Mouse (Mus musculus) embryo, embryonic 10 days (tissue): ENCODE results near the gene Mycbp2.

Experiments used
- DNase-seq: peaks from one replicate; pipeline ENCODE4 v3.0.0-alpha.2; 2015; ENCODE audit warnings: low spot score

Gene Mycbp2

DNA sequence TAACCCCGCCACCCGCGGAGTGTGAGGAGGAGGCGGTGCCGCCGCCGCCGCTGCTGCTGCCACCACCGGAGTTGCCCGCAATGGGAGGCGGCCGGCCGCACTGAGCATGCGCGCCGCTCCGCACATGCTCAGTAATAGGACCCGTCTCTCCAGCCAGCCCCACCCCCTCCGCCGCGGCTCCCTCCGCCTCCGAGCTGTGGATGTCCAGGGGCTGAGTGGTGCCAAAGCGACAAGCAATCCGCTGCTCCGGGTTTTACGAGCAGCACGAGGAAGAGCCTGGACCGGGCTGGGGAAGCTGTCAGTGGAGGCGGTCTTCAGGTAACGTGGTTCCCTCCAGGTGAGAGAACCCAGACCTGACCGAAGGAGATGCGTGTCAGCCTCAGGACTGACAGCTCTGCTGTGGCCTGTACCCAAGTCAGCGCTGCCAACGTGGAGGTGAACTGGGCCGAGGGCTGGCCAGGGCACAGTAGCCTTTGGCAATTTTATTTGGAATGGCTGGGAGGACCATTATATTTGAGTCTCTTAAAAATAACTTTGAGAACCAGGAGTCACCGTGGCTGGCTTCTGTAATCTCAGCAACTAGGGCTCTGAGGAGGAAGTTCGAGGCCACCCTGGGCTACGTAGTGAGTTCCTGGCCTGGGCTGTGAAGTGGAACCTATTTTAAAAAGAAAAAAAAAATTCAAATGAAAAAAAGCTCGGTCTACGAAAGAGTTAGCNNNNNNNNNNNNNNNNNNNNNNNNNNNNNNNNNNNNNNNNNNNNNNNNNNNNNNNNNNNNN, at the start of gene Mycbp2:
Gene Mycbp2 (minus strand): TSS at position 86 of the 777 bp plus-strand sequence.
- peak; percentile 95 for DNase-seq

DNA sequence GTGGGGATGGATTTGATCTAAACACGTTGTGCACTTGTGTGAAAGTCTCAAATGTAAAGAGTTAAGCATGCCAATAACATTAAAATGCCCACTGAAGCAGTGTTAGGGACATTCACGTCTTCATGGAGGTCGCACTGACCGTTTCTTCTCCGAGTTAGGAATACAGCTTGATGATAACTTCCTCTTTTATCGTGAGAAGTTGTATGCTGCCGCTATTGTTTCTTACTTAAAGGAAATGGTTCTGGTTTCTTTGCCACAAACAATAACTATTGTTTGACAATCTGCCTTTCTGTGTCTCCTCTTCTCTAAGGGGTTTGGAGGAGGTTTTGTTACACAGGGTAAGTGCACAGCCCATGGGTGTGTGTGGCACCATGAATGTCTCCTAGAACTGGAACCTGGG, 45.8 kb upstream of the Mycbp2 start:
- DNase-seq = no peak

DNA sequence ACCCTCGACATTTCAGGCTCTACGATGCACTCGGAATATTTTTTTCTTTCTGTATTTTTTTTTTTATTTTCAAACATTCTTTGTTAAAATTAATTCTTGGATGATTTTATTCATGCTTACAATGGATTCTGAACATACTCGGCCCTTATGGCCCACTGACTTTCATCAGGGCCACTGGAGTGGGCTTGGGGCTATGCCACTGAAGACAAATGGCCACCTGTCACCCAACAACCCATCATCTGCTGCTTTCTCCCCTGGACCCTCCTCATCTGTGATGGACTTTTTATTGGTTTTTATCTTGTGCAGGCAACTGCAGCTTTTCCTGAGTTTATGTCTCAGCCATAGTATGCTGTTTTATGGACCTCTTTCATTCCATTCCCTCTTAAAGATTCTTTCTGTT, 40.8 kb upstream of the Mycbp2 start:
- no peak for DNase-seq

DNA sequence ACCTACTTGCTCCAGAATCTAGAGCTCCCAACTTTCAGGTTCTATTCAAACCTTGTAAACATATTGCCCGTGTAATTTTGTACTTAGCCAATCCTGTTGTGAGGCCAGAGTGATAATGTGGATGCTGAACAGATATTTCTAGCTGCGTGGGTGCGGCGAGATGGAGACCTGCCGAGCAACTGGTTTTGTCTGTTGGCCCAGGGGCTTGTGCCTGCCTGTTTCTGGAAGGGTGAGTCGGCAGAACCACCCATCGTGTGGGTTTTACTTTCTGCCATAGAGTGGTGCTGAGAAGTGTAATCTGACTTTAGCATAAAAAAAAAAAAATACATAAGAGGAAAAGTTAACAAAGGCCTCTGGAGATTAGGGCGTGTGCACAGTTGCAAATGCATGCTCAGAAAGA, 40.3 kb upstream of the Mycbp2 start:
- no peak for DNase-seq

DNA sequence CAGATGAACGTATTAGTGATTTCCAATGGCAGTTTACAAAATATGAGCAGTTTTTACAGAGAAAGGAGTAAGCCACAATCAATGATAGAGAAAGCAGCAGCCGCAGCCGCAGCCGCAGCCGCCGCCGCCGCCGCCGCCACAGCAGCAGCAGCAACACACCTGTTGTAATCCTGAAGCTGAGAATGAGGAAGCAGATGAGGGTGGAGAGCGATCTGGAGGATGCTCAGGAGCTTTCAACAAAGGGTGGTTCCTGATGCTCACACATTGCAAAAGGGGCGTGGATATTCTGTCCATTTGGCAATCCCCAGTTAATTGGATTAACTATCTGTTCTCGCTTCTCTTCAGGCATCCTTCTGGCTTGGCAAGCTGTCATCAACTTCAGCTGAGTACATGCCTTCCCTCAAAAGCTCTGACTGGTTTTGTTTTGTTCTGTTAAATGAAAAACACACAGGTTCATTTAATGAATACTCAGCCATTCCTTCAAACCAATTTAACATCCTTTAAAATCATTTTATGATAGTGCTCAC, 38.5 kb upstream of the Mycbp2 start:
- no peak for DNase-seq

DNA sequence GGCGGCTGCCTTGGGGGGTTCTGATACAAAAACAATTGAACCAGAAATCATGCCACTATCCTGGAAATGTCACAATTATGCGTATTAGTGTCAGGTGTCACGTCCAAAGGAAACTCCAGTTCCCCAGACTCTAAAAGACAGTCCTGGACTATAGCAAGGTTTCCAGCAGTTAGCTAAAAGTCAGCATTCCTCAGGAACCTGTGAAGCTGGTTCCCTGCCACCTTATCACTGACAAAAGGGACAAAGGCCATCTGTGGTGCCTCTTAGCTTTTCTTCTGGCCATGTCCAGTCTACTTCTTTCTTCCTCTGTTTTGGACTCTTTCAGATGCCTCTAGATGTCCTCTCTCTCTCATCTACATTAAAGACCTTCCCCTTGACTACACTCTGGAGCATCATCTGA, 32.1 kb upstream of the Mycbp2 start:
- no peak for DNase-seq

DNA sequence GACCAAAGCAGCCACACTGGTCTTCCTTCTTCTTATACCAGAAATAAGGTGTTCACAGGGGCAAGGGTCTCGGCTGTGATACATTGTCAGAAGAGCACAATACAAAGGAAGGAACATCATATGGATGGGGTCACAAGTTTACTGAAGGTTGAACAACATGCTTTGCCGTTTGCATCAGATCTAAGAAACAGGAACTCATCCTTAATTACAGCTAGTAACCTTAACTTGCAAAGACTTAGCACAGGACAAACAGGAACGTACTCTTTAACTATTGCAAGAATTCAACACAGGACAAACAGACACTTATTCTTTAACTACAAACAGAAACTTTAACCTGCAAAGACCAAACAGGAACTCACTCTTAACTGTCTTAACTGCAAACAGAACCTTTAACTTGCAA, 30.2 kb upstream of the Mycbp2 start:
- no peak for DNase-seq

DNA sequence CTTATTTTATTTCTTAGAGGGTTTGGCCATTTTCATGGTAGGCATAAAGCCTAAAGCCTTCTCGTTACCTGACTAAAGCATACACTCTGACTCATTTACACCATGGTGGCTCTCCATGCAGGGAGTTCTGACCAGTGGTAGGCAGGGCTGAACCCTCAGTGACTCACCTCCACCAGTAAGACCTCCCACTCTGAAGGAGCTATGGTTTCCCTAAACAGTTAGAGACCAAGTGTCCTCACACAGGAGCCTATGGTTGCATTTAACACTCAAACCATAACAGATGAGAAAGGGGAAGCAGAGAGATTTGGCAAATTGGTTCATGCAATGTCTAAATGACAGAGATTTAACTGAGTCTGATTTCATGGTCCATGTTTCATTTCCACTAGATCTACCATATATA, 28.9 kb upstream of the Mycbp2 start:
- no peak for DNase-seq

DNA sequence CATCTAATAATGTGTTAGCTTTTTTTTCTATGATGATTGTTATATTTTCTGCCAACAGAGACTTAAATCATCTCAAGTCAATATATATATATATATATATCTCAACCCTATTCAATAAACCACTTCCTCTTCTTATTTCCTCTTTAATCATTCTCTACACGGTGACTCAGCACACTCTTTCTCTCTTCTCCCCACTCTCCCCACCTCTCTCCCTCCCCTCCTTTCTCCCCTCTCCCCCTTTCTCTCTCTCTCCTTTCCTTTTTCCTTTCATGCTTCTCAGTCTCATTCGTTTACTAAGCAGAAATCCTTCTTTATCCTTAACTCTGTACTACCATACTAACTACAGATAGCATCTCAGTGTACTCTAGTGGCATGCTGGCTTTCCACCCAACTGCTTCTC, 16.6 kb upstream of the Mycbp2 start:
- no peak for DNase-seq

DNA sequence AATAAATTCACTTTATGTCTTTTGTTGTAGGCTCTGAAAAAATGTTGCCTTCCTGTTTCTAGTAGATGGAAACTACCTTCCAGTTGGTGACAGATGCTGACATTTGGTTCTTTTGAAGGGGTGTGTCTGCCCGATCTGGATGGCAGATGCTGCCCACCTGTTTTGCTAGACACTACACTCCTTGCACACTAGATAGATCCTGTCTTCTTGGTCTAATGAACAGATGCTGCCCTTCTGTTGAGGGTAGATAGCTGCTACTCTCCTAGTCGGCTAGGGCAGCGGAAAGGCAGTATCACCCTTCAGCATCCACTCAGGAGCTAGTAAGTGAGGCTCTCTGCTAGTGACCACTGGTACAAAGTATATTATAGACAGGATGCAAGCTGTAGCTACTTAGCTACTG, 9.5 kb upstream of the Mycbp2 start:
- no peak for DNase-seq

DNA sequence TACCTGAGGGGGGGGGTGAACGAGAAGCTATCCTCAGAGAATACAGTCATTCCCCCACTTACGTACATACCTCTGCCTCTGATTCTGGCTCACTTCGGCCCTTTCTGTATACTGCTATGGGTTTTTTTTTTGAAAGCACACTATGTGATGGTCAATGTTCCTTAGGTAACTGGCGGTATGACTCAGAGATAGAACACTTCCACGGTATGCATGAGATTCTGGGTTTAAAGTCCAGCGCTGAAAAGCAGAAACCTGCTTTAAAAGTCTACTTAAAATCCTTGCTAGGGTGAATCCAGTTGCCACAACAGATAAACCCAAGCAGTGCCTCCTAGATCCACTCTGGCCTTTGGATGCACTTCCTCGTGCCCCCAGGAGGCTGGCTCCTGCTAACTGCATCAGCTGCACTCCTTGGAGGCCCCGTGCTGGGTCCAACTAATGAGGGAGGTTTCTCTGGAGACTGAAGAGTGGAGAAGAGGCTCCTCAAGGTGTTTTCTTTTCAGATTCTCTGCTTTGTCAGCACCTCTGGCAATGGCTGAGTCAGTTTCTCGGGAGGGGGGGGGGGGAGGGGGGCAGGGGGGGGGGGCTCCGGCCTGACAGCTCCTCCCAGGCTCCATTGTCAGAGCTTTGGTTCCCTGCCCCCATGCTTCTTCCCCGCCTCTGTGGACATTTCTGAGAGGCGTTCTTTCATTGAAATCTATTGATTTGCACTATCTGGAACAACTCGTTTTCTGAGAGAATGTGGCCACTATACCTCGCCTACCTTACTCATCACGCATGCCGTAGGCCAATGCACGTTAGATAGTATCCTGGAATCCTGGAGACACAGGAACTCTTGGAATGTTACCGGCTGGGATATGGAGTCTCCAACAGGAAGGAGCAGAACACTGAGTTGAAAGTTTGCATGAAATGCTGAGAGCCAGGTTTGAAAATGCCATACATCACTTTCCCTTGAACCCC, 8.1 kb upstream of the Mycbp2 start:
- DNase-seq = peak; percentile 32

DNA sequence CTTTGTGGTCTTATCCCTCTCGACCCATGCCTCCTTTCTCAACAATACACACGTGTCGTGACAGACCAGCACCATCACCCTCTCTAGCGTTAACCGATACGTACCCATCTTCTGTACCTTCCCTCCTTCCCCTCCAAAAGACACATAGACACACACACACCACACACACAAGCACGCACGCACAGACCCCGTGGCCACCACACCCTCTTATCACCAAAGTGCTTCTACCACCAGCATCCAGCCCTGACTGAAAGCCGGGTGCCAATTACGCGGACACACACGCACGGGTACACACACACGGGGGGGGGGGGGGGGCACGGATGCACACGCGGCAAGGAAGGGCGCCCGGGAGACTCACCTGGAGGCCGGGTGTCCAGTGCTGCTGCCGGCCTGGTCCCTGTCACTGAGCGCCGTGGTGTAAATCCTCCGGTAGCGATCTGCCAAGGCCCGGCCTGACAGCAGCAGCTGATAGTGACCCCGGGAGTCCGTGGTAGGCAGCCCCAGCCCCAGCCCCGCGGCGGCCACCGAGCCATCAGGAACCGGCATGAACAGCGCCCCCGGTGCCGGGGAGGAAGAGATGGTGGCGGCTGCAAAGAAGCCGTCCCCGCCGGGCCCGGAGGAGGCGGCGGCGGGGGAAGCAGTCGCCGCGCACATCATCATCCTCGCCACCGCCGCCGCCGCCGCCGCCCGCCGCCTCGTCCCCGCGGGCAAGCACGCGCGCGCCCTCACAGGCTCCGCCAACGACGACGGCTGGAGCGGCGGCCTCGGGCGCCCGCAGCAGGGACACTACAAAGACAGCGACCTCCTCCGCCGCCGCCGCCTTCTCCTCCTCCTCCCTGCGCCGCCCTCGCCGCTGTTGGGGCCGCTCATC, 521 bp downstream of the Mycbp2 start:
- peak; percentile 38 for DNase-seq

DNA sequence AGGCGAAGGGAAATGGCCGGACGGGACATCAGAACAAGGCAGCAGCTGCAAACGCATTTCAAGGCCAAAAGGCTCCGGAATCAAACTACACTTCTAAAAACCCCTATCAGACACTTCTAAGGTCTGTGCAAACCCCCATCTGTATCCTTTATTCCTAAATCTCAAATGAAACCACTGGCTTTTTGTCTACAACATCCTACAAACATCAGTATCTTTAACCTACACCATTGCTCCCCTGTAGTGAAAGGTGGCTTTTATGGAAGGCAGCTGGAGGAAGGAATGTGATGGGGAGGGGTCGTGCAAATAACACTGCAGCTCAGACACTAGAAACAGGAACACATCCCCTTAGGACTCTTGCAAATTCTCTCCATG, 1.1 kb downstream of the Mycbp2 start:
- no peak for DNase-seq

DNA sequence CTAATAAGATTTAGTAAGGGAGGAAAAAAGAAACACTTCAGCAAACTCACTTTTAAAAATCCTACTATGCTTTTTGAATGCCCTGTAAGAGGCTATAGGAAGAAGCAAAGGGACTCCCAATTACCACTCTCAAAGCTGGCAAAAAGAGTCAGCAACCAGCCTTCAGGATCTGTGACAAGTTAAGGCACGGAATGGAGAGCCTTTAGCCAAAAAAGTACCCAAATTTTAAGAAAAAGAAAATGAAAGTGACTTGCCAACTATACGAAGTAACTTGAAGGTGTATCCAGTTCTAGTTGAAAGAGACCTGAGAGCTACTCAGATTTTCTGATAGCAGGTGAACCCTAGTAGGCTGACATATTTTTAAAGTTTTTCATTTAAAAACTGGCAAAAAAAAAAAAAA, 1.6 kb downstream of the Mycbp2 start:
- no peak for DNase-seq

DNA sequence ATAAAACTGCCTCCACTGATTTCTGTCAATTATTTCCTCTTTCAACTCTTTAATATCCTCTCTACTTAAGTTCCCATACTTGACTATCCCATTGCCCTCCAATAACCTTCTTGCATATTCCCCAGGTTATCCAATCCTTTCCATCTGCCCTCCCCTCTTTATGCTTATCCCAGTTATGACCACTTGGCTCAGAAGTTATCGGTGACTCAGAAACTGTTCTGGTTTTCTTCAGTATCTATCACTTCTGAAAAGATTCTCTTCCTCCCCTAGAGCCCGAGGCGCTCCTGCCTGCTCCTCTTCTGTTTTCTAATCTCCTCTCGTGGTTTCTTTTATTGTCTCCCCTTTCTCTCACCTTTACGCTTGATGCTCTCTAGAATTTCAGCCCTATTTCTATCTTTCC, 2.8 kb downstream of the Mycbp2 start:
- DNase-seq = no peak

DNA sequence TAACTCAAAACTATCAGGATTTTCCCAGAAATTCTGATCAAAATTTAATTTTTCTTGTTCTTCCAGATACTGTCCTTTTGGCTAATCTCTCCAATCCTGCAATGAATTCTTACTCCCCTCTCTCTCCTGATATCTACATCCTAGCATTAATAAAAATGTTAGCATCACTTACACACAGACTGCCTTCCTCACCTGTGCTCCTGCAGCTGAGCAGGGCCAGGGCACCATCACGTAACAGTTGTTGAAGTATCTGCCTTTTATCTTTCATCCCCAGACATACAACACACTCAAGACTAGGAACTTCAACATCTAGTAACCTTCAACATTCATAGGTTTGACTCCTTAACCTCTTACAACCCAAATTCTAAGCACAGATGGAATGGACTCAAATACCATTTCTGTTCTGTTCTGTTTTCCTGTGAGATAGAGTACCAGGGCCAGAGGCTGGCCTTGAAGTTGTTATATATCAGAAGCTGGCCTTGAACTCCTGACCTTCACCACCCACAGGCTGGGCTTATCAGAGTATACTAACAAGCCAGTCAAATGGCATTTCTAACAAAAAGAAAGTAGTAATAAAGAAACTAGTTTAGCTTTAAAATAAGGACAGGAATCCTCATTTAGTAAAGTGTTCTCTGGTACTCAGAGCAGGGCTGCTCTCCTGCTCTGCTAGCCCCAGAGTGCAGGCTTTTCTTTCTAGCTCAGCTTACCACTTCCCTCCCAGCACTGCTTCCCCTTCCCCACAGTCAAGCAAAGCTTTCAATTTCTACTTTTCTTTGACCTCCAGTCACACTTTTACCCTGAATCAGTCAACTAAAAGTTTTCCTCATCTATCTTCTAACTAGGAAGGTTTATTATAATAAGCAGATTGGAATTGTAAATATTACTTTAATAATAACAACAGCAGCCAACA, 5.0 kb downstream of the Mycbp2 start:
- no peak for DNase-seq

DNA sequence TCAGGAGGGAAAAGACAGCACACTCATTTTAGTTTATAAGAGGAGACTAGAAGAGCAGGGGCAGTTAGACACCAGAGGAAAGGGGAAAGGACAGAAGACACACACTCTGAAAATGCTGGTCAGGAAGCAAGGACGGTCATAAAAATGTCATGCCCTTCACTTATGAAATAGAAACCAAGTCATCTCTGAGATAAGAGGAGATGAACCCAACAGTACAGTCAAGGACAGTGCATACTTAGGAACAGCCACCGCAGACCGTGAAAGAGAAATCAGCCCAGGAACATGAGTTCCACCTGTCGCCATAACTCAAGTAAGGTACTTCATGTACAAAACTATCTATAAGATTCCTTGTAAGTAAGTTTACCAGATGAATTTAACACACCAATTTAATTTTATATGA, 33.7 kb downstream of the Mycbp2 start:
- no peak for DNase-seq

DNA sequence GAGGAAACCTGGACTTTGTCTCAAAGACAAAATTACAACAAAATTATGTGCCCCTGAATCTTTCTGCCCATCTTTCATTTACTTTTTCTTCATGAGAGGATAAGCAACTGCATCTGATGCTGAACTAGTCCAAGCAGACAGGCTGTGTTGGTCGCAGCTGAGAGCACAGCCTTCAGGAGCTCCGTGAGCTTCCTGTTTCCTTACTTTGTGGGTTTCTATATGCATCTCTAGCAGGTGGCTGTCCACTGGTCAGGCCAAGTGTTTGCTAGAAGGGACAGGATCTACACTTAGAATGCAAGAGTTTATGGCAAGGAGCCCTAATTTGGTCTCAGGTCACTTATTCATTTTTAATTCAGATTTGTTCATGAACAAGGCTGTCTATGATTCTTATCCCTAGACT, 50.4 kb downstream of the Mycbp2 start:
- DNase-seq = no peak

DNA sequence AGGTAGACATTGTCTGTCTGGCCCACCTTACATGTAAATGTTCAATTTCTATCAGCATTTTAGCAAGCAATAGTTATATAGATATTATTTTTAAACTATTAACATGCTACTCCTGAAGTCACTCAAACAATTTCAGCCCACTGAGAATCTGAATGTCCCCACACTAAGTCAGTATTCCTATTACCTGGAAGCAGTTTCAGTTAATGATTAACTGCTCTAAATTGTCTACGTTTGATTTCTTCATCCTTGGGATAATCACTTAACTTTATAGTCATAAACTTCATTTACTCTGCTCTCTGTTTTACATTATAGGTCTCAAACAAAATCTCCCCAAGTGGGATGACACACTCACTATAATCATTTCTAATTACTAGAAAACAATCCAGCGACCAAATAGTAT, 60.0 kb downstream of the Mycbp2 start:
- no peak for DNase-seq

DNA sequence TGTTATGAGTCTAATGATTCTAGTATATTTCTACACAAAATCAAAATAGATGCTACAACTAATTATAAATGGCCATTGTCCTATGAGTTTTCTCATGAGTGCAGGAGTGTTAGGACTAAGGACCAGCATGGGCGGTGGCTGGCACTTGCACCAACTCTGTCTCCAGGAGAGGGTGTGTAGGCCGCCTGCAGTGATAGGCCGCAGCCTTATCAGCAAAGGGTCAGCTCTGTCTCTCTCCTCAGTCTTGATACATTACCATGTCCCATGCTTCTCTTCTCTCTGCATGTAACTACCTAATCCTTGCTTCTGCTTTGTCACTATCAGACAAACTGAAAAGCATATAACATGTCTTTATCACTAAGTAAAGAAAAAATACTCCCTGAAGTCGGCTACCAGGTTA, 69.9 kb downstream of the Mycbp2 start:
- no peak for DNase-seq

DNA sequence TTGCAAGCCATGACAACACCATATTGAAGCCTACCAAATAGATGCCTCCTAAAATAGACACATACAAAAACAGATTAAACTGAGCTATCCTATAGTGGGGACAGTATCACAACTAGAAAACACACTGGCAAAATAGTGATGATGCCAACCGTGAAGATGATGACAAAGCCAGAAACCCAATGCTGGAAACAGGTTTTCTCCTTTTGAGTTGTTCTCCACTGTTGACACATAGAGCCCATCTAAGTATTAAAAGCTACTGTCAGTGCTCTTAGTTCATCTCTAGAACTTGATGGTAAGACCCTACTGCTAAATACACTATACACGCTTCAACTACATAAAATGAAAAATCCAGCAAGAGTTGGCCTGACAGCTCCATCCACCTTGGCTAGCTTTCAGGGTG, 86.2 kb downstream of the Mycbp2 start:
- no peak for DNase-seq
